Mouse (Mus musculus) stomach, adult 2 months (tissue): ENCODE results near the gene Taf10. TPM values are rescaled to one million over a fixed set of nuclear protein-coding genes. Genes with fewer than 3 reads are reported as not detected.

ENCODE experiments used
- polyA plus RNA-seq: library from polyadenylated mRNA; depleted of rRNA; stranded (reverse); fragments of >200 nt; gene quantifications from 2 replicates; pipeline ENCODE4 v1.2.3, GENCODE M21; 2012; rRNA removed

Taf10 gene
- polyA plus RNA-seq = 248 and 466 TPM in 2 replicates

DNA sequence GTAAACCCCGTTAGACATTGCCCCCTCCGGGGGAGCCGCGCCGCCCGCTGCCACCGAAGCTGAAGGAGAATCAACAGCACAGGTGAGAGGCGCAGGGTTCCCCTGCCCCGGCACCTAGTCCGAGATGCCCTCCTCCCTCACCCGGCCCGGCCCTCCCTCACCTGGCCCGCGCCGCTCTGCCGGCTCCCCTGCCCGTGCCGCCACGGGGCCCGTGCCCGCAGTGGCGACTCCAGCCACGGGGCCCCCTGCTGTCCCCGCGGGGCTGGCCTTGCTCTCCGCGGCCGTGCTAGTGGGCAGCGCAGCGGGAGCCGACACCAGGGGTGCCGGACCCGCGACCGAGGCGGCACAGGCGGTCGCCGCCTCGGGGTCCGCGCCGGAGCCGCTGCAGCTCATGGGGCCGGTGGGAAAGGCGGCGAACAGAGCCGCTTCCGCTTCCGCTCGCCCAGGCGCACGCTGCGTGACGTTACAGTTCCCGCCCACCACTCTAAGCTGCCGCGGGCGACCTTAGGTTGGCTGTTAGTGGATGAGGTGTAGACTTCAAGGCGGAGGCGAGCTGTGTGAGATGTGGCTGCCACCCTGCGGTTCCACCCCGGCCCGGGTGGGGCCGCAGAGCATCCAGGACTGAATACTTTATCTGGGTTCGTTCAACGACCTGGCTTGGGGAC is at the start of gene Taf10:
Gene Taf10 (minus strand): TSS at position 436 of the 665 bp plus-strand sequence.

DNA sequence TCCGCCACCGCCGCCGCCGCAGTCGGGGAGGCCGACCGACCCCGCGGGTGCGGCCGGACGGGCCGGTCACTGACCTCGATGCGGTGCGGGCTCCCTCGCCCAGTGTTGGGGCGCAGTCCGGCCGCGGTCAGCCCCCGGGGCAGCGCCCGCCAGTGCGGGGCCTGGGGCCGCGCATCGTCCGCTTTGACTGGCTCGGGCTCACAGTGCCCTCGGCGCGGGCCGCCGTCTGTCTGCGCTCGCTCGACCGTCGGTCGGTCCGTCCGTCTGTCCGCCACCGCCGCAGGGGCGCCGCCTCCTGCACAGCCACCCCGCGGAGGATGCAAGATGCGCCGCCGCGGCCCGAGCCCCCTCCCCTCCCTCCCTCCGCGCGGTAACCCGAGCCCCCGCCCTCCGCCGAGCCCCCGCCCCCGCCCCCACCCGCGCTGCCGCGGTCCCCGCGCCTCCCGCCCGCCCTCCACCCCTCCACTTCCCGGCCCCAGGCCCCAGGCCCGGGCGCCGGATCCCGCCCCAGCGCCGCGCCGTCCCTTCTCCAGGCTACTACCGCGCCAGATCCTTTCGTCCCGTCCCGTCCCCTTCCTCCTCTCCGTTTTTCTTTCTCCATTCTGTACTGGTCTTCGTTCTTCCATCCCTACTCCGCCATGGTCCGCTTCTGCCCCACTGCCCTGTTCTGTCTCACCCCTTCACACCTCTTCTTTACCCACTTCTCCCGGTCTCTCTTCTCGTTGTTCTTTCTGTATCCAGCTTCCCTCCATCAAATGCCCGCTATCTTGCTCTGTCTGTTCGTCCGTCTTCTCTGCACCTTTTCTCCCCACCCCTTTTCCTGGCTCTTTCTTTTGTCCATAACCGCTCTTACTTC is 43.4 kb upstream of the Taf10 start, which contains the start of gene Dchs1:
Gene Dchs1 (minus strand): TSS at position 370 of the 856 bp plus-strand sequence.

DNA sequence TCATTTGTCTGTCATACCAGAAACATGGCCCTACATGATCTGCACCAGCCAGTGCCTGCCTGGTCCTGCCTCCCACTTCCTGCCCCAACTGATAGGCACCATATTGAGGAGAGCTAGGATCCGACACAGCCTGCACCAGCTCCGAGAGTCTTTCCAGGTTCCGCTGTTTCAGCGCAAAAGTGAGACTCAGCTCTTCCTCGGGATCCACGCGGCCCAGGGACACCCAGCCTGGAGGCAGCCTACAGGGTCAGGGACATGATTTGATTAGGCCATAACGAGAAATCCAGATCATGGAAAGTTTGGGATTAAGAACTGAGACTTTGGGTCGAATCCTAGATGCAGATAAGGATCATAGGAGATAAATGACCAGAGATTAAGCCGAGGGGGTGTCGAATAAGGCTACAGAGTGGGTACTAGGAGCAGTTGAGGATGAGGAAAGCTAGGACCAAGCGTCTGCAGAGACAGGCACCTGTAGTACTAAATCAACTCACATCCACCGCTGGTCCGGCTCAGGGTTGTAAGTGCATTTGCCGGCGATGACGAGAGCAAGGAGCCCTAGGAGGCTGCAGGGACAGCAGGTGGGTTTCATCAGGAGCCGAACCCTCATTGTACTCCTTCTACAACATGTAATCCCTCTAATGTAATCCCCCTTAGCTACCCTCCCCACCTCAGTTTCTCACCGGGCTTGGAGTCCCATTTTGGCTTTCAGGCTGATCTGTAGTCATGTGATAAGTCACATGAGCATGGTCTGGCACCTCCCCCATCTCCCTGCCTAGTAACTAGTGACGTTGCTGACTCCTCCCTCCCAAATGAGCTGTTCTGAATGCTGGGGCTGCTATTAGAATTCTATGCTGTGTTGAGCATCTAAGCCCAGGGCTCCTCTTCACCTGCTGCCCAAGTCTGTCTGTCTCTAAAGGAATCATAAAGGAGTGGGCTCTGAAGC is 7.6 kb upstream of the Taf10 start, which contains the start of gene Tpp1:
Gene Tpp1 (minus strand): TSS at position 745 of the 943 bp plus-strand sequence.

DNA sequence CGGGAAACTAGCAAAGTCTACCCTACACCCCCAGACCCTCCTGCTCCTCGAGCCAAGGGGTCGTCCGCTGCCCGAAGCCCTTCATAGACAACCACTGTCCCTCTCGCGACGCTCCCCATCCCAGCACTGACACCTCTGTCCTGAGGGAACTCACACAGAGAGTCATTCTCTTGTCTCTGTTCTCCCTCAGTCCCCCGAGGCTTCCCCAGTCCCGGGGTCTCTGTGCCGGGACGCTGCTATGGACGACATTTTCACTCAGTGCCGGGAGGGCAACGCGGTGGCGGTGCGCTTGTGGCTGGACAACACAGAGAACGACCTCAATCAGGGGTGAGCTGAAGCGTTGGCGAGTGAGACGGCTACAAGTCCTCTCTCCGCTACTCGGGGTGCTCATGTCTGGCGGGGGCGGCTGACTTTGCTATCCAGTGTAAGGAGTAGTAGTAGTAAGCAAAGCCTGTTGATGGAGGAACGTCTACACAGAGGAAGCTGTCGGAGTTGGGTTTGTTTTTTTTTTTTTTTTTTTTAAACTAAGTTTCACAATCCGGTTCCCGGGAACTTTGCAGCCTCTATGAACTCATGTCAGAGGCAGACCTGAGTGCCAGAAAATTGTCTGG is 7.1 kb downstream of the Taf10 start, which contains the start of gene Rrp8:
Gene Rrp8 (minus strand): TSS at position 475 of the 611 bp plus-strand sequence.

DNA sequence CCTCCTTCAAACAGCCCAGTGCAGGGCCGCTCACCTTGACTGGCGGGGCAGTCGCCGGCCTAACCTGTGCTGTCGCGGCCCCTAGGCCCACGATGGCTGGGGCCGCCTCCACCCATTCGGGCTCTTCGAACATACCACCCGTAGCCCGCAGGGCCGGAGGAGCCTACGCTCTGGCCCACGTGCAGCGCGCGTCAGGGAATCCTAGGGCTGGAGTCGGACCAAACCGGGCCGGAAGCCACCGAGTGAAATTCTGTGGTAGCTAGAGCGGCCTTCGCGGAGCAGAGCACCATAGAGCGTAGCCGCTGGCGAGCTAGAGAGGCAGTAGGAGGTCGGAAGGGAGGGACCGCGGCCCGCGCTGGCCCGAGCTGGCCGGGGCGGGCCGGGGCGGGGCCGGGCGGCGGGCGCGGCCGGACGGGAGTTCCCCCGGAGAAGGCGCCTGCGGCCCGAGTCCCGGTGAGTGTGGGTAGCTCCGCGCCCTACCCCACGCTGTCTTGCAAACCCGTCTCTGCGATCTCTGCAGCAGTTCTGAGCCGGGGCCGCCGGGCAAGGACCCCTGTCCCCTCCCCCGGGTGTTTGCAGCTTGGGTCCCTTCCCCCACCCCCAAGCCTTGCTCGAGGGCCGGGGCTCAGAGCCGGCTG is 7.8 kb downstream of the Taf10 start, which contains the start of gene Ilk:
Gene Ilk (plus strand): TSS at position 329 of the 638 bp plus-strand sequence.

Other genes with a start within 250 kb of the Taf10 start
- gene Smpd1, start 190.0 kb downstream of the Taf10 start, polyA plus RNA-seq = 45.5 and 63.9 TPM in 2 replicates
- 35.3 and 39.9 TPM in 2 replicates for gene Apbb1, start 162.7 kb downstream of the Taf10 start, polyA plus RNA-seq
- gene Hpx, start 144.2 kb downstream of the Taf10 start, polyA plus RNA-seq = 0.58 and 1.5 TPM in 2 replicates
- gene Trim3, start 110.8 kb downstream of the Taf10 start, polyA plus RNA-seq = 17.6 and 30.9 TPM in 2 replicates
- gene Timm10b, start 104.3 kb downstream of the Taf10 start, polyA plus RNA-seq = 64.7 and 105 TPM in 2 replicates
- gene Arfip2, start 103.9 kb downstream of the Taf10 start, polyA plus RNA-seq = 39.1 and 41.6 TPM in 2 replicates
- gene Gm45799, start 103.8 kb downstream of the Taf10 start, polyA plus RNA-seq = 277 and 457 TPM in 2 replicates
- 0.15 and 0.43 TPM in 2 replicates for gene Dnhd1, start 93.5 kb downstream of the Taf10 start, polyA plus RNA-seq
- gene Ilk, start 7.8 kb downstream of the Taf10 start, polyA plus RNA-seq = 58.7 and 59.1 TPM in 2 replicates
- gene Rrp8, start 7.0 kb downstream of the Taf10 start, polyA plus RNA-seq = 2.7 and 2.9 TPM in 2 replicates
- 51.2 and 91.5 TPM in 2 replicates for gene Tpp1, start 7.9 kb upstream of the Taf10 start, polyA plus RNA-seq
- 3.3 and 3.4 TPM in 2 replicates for gene Dchs1, start 43.3 kb upstream of the Taf10 start, polyA plus RNA-seq
- 111 and 124 TPM in 2 replicates for gene Mrpl17, start 66.7 kb upstream of the Taf10 start, polyA plus RNA-seq
- 0.04 and 0.06 TPM in 2 replicates for gene Gm4070, start 209.6 kb upstream of the Taf10 start, polyA plus RNA-seq